Mouse (Mus musculus) liver, adult 2 months (tissue): Measurements from ENCODE around the gene Zfp64.

Experiments
- CTCF ChIP-seq: fragments of 200-500 bp; IDR thresholded peaks from 2 replicates; pipeline ENCODE4 v1.5.1; 2011; ENCODE audit warnings: low read depth, low read length, control low read depth
- POLR2A ChIP-seq: fragments of 200-500 bp; IDR thresholded peaks from 2 replicates; pipeline ENCODE4 v1.6.1; 2011; ENCODE audit warnings: low read length, control low read depth; ENCODE audit not compliant: insufficient read depth; ENCODE audit errors: extremely low read depth

DNA sequence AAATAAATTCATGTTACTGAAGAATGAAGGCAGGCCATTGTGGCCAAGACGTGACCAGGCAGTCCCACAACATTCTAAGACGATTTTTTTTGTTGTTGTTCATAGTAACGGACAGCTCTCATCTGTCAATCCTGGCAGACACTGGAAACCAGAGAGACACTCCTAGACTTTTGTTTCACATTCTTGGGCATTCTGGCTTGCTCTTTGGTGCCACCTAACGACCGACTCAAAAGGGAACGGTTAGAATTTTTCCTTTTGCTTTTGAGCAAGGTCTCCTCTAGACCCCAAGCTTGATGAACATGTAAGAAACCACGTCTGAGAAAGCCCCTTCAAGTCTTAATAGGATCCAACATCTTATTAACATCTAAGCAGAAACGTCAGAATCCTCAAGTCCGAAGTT is 31.7 kb downstream of the Zfp64 start:
- TF ChIP-seq POLR2A: no peak
- TF ChIP-seq CTCF: no peak
